Mouse (Mus musculus) kidney, postnatal 0 days (tissue): Measurements from ENCODE around the gene Ptprg. TPM values are rescaled to one million over a fixed set of nuclear protein-coding genes. Genes with fewer than 3 reads are reported as not detected.
A peak's percentile ranks its signal among the peaks of the same experiment; 100 is the strongest.

Experiments
- ATAC-seq: fragments of 200-750 bp; cut with Nextera tagmentation; replicated peaks from 2 replicates; pipeline ENCODE4 v1.8.0; 2017; ENCODE audit warnings: low read depth, moderate number of reproducible peaks, moderate TSS enrichment, moderate library complexity; ENCODE audit not compliant: low FRiP score
- DNase-seq: peaks from one replicate; pipeline ENCODE4 v3.0.0-alpha.2; 2016; ENCODE audit warnings: low spot score
- H3K27ac ChIP-seq: fragments of 300-500 bp; sonication (generic); 2 replicates; pipeline ENCODE4 v1.5.1; 2014; ENCODE audit warnings: mild to moderate bottlenecking
- H3K27me3 ChIP-seq: fragments of 300-500 bp; sonication (generic); 2 replicates; pipeline ENCODE4 v1.6.1; 2014; ENCODE audit warnings: low read length, mixed read lengths; ENCODE audit not compliant: insufficient read depth
- H3K36me3 ChIP-seq: fragments of 300-500 bp; sonication (generic); 2 replicates; pipeline ENCODE4 v1.6.1; 2014; ENCODE audit warnings: low read length, mixed read lengths; ENCODE audit not compliant: insufficient read depth
- H3K4me1 ChIP-seq: fragments of 300-500 bp; sonication (generic); replicated peaks from 2 replicates; pipeline ENCODE4 v1.6.1; 2014; ENCODE audit warnings: antibody characterized with exemption, low read length, mixed read lengths; ENCODE audit not compliant: insufficient read depth
- H3K4me2 ChIP-seq: fragments of 300-500 bp; sonication (generic); 2 replicates; pipeline ENCODE4 v1.6.1; 2014; ENCODE audit warnings: mild to moderate bottlenecking, low read length, moderate library complexity, mixed read lengths
- H3K4me3 ChIP-seq: fragments of 300-500 bp; sonication (generic); replicated peaks from 2 replicates; pipeline ENCODE4 v1.5.1; 2014; ENCODE audit warnings: low read depth, low read length
- H3K9ac ChIP-seq: fragments of 300-500 bp; sonication (generic); 2 replicates; pipeline ENCODE4 v1.6.1; 2014; ENCODE audit warnings: low read depth, low read length
- H3K9me3 ChIP-seq: fragments of 300-500 bp; sonication (generic); replicated peaks from 2 replicates; pipeline ENCODE4 v1.6.1; 2016; ENCODE audit warnings: low read length, inconsistent platforms, mixed read lengths
- CTCF ChIP-seq: IDR thresholded peaks from 2 replicates; pipeline ENCODE4 v1.5.1; 2016; ENCODE audit warnings: antibody characterized with exemption, low read depth, mild to moderate bottlenecking, moderate library complexity
- WGBS: fragments of 180-500 bp; shearing (Covaris S2); extraction: QIAGEN DNeasy Blood & Tissue Kit; methylation state at CpG from one replicate; pipeline ENCODE4 v1.1.7; 2014; 5-methylcytosine and 5-hydroxymethylcytosine counted together
- polyA plus RNA-seq: library from polyadenylated mRNA; unstranded; fragments of >200 nt; fragmentation: Nextera tagmentation; extraction: Ambion mirVana; gene quantifications from 2 replicates; pipeline ENCODE4 v1.2.1, GENCODE M21; 2015

The Ptprg gene
- polyA plus RNA-seq, 1 experiment from 2014 or later, result 23.5 TPM

DNA sequence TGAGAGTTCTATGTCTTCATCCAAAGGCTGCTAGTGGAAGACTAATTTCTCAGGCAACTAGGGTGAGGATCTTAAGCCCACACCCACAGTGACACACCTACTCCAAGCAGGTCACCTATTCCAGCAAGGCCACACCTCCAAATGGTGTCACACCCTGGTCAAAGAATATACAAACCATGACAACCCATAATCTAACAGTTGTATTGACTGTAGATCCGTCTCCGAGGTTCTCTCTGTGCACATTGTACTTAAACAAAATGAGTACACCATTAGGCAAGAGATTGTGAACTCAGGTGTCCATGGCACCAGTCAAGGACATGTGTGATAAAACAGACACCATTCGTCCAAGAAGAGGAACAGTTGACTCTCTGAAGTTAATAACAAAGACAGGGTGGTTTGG, 596.2 kb downstream of the Ptprg start:
- H3K36me3 ChIP-seq, result 0 out of 2 replicates have a peak, but pooled peaks cover 15% of the 10 kb centered on the region
- H3K9me3 ChIP-seq, result no peaks in the 10 kb centered on the region
- H3K4me2 ChIP-seq, result no peak overlapping the region
- 87% methylated on average over 3 of the region's 3 CpGs for WGBS
- ATAC-seq (no peak), DNase-seq (no peak)
- H3K9ac ChIP-seq, result no peak overlapping the region
- H3K27ac ChIP-seq, result no peak overlapping the region
- H3K4me1 ChIP-seq, result no peaks in the 10 kb centered on the region
- H3K27me3 ChIP-seq, result no peaks in the 10 kb centered on the region
- H3K4me3 ChIP-seq, result no peak overlapping the region
- TF ChIP-seq CTCF, result no peak

DNA sequence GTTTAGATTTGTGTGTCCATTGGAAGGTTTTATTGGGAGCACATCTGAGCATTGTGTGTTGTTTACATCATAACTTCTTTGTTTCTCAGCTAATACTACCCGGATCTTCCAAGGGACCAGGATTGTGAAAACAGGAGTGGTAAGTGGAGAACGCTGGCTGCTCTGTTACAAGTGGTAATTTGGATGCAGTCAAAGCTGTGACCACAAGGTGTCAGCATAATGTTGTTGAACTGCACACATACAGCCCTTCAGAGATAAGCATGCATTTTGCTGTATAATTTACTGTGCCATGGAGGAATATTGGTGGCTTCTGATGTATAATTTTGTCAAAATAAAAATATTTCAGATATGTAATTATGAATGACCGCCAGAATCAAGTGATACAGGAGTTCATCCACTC, 598.6 kb downstream of the Ptprg start:
- TF ChIP-seq CTCF, result peak; percentile 92
- no peaks in the 10 kb centered on the region for H3K27me3 ChIP-seq
- 46% methylated on average over 3 of the region's 3 CpGs for WGBS
- peak; percentile 77 for DNase-seq
- H3K9ac ChIP-seq, result no peak overlapping the region
- no peak overlapping the region for H3K4me3 ChIP-seq
- H3K27ac ChIP-seq, result no peak overlapping the region
- H3K36me3 ChIP-seq, result 0 out of 2 replicates have a peak, but pooled peaks cover 4% of the 10 kb centered on the region
- no peak overlapping the region for H3K4me2 ChIP-seq
- no peaks in the 10 kb centered on the region for H3K9me3 ChIP-seq
- ATAC-seq, result no peak
- no peaks in the 10 kb centered on the region for H3K4me1 ChIP-seq

DNA sequence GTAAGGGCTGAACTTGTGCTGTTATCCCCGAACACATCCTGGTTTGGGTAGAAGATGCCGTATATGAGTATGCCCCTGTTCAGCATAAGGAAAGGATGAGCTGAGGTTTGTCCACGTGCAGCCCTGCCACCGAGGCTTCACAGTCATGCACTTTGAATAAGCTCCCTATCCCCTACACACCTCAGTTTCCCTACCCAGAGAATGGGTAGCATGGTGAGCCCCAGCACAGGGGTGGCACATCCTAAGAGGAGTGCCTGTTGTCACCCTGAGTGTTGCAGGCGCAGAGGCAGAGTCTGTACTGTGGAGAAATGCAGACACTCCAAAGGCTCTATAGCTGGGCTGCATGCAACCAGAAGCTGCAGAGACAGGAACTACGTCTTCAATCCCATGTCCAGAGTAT, 599.4 kb downstream of the Ptprg start:
- WGBS, result 94% methylated on average over 6 of the region's 6 CpGs
- Histone ChIP-seq H3K4me2 (no peak overlapping the region), H3K4me3 (no peak overlapping the region), H3K9ac (no peak overlapping the region), H3K27ac (no peak overlapping the region), H3K27me3 (no peaks in the 10 kb centered on the region), H3K4me1 (no peaks in the 10 kb centered on the region), H3K36me3 (0 out of 2 replicates have a peak, but pooled peaks cover 4% of the 10 kb centered on the region), H3K9me3 (no peaks in the 10 kb centered on the region)
- no peak for ATAC-seq
- TF ChIP-seq CTCF, result no peak
- DNase-seq, result no peak

DNA sequence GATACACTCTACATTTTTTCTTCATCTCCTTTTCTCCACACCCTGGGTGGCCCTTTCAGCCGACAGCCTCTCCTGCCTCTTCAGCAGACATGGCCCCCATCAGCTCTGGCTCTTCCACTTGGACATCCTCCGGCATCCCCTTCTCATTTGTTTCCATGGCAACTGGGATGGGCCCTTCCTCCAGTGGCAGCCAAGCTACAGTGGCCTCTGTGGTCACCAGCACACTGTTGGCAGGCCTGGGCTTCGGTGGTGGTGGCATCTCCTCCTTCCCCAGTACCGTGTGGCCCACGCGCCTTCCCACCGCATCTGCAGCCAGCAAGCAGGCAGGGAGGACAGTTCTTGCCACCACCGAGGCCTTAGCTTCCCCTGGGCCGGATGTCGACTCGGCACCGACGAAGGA, 600.3 kb downstream of the Ptprg start:
- TF ChIP-seq CTCF, result no peak
- WGBS, result 94% methylated on average over 13 of the region's 13 CpGs
- no peak overlapping the region for H3K4me2 ChIP-seq
- no peak overlapping the region for H3K9ac ChIP-seq
- no peaks in the 10 kb centered on the region for H3K4me1 ChIP-seq
- no peaks in the 10 kb centered on the region for H3K27me3 ChIP-seq
- DNase-seq (no peak), ATAC-seq (no peak)
- H3K27ac ChIP-seq, result no peak overlapping the region
- no peak overlapping the region for H3K4me3 ChIP-seq
- 0 out of 2 replicates have a peak, but pooled peaks cover 4% of the 10 kb centered on the region for H3K36me3 ChIP-seq
- H3K9me3 ChIP-seq, result no peaks in the 10 kb centered on the region

DNA sequence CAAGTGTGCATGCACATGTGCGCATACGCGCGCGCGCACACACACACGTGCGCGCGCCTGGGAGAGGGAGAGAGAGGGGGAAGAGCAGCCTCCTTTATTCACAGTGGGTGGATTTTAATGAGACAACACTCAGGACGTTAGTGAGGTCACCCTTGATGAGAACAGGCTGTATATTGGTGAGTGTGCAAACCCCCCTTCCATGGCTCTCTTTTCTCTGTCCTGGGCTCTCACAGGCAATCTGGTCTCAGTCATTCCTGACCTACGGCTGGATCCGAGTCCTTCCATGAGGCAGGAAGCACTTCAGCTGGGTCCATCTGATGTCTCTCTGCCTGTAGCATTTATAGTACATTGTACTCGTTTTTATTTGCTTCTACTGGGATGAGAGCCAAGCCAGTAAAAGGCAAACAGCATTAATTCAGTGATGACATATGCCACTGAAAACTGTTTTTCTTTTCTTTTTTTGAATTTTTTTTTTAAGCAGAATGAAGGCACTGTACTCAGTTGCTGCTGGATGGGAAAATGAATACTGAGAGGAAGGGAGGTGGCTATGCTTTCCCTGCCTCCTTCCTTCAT, 608.5 kb downstream of the Ptprg start:
- ATAC-seq, result peak; percentile 81
- Histone ChIP-seq H3K9ac (no peak overlapping the region), H3K36me3 (no peaks in the 10 kb centered on the region), H3K4me1 (no peaks in the 10 kb centered on the region; the same call in 1 of the 2 replicates), H3K9me3 (no peaks in the 10 kb centered on the region), H3K4me2 (no peak overlapping the region), H3K27ac (peak overlapping the region; percentile 71; the same call in 1 of the 2 replicates), H3K27me3 (no peaks in the 10 kb centered on the region), H3K4me3 (no peak overlapping the region)
- DNase-seq, result peak; percentile 91
- 66% methylated on average over 14 of the region's 14 CpGs for WGBS
- TF ChIP-seq CTCF, result no peak

DNA sequence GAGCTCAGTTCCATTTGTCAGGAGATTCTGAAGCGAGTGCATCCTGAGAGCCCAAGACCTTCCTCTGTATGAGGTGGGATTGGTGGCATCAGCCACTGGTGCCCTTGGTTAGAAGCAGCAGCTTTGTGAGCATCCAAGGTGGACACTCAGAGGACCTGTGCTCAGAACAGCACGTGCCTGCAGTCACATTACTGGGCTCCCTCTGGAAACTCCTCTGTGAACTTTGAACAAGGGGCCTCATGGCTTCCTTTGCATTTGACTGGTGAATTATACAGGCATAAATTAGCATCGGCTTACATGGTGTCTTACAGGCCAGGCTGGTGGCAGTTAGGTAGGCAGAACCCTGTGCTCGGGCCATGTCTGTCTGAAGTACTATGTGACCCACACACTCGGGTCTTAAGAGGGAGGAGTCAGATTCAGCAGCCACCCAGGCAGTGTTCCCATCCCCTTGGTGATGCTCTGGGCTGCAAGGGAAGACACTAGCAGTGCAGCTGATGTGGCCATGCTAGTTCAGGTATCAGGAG, 609.1 kb downstream of the Ptprg start:
- ATAC-seq (peak; percentile 44; the same call in 1 of the 2 replicates), DNase-seq (no peak)
- WGBS, result 54% methylated on average over 5 of the region's 5 CpGs
- no peaks in the 10 kb centered on the region for H3K36me3 ChIP-seq
- H3K27me3 ChIP-seq, result no peaks in the 10 kb centered on the region
- peak overlapping the region; percentile 71 for H3K27ac ChIP-seq
- no peak overlapping the region for H3K4me3 ChIP-seq
- no peak overlapping the region for H3K4me2 ChIP-seq
- no peaks in the 10 kb centered on the region for H3K9me3 ChIP-seq
- no peak overlapping the region for H3K9ac ChIP-seq
- no peak for TF ChIP-seq CTCF
- no peaks in the 10 kb centered on the region; the same call in 1 of the 2 replicates for H3K4me1 ChIP-seq

DNA sequence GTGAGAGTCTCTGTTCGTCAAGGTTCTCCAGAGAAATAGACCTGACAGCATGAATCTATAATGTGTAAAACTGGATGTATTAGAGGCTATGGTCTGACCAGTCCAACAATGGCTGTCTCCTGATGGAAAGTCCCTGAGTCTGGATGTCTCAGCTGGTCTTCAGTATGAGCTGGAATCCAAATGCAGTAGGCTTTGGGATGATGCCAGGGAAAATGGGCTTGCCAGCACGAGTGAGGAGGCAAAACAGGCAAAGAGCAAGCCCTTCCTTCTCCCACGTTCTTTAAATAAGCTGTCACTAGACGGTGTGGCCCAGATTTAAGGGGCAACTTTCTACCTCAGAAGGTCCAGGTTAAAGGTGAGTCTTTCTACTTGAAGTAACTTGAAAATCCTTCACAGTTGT, 609.9 kb downstream of the Ptprg start:
- Histone ChIP-seq H3K9ac (no peak overlapping the region), H3K4me3 (no peak overlapping the region), H3K4me2 (no peak overlapping the region), H3K27me3 (no peaks in the 10 kb centered on the region), H3K36me3 (no peaks in the 10 kb centered on the region), H3K4me1 (no peaks in the 10 kb centered on the region; the same call in 1 of the 2 replicates), H3K27ac (no peak overlapping the region), H3K9me3 (no peaks in the 10 kb centered on the region)
- TF ChIP-seq CTCF, result no peak
- no peak for ATAC-seq
- DNase-seq, result no peak
- 71% methylated on average over 4 of the region's 4 CpGs for WGBS
